Mouse (Mus musculus): ENCODE data around the gene Kpna2. TPM values are rescaled to one million over a fixed set of nuclear protein-coding genes. Genes with fewer than 3 reads are reported as not detected.
A peak's percentile ranks its signal among the peaks of the same experiment; 100 is the strongest.

Kpna2 gene
- polyA plus RNA-seq (2016; fragmentation: Nextera tagmentation; extraction: Ambion mirVana) = 653 and 682 TPM in 2 replicates

DNA sequence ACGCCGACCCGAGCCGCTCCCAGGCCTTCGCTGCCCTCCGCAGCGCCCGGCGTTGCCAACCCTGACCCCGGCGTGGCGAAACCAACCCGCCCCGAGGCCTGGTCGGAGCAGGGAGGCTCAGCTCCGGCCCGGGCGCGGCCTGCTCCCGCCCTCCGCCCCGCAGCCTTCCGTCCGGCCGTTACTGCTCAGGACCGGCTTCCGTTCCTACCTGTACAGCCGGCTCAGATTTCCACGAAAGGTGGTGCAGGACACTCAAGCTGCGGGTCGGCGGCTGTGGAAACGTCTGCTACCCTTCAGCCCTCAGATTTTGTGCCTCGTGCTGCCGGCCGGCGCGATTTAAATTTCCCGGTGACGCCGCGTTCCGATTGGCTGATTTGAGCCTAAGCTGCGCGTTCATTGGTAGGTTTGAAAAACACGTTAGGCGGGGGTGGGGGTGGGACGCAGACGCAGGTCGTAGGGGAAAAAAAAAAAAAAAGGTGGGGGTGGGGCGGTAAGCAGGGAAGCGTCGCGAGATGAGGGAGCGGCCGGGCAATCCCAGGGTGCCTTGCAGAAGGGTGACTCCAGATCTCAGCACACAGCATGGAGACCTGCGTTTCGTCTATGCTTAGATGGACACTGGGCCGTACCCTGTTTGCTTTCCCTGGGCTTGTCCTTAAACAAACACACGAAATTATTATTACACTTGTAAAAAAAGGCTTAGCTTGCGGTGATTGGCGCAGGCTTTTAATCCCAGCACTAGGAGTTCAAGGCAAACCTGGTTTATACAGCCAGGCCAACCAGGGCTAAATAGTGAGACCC, at the start of gene Kpna2:
Gene Kpna2 (minus strand): TSS at position 391 of the 798 bp plus-strand sequence.
- under 1% methylated on average over 62 of the region's 62 CpGs for whole genome bisulfite sequencing
- H3K9me3 ChIP-seq = no peaks in the 10 kb centered on the region
- H3K4me1 ChIP-seq (replicated peaks) = peaks cover 30% of the 10 kb centered on the region
- H3K27me3 ChIP-seq (ENCODE audit: insufficient read depth, poor library complexity, severe bottlenecking) = no peaks in the 10 kb centered on the region
- H3K36me3 ChIP-seq = peaks cover 31% of the 10 kb centered on the region
- H3K4me3 ChIP-seq = peak within 1 kb of the TSS; percentile 81
- H3K27ac ChIP-seq = peak within 1 kb of the TSS; percentile 96
- peak; percentile 93 for DNase-seq (ENCODE audit: low spot score)

DNA sequence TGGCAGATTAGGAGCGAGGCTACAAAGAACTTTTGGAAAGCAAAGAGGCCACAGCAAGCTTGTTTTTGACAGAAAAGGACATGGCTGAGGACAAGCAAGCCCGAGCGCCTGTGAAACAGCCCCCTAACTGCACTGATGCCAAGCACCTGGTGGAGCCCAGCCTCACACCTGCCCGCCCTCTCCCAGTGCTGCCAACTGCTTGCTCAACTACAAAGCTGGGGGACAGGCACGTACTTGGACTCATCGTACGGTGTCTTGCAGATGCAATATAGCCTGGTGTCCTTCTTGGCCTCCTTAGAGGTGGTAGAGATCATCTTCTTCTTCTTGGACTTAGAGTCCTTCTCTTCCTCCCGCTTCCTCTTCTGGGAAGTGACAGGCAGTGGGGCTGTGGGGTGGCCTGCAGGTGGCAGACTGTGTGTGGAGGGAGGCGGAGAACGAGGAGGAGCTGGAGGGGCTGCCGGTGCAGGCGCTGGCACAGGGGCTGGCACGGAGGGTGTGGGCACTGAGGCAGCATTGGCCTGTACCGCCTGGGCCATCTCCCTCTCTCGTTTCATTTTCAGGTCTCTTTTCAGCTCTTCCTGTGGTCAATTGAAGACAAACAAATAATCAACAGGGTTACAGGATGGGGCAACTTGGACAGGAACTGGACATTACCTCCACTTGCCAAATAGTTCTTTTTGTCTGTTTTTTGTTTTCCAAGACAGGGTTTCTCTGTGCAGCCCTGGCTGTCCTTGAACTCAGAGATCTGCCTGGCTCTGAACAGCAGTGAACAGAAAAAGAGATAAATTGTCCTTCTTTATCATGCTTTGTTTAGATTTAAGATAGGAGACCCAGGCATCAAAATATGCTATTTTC, 47.7 kb upstream of the Kpna2 start:
- Histone ChIP-seq H3K27ac (no peak overlapping the region), H3K27me3 (ENCODE audit: insufficient read depth, poor library complexity, severe bottlenecking) (no peaks in the 10 kb centered on the region), H3K36me3 (peaks cover 71% of the 10 kb centered on the region), H3K4me3 (no peak overlapping the region), H3K4me1 (replicated peaks) (no peaks in the 10 kb centered on the region), H3K9me3 (no peaks in the 10 kb centered on the region)
- DNase-seq (ENCODE audit: low spot score) = no peak
- WGBS = 91% methylated on average over 15 of the region's 15 CpGs

DNA sequence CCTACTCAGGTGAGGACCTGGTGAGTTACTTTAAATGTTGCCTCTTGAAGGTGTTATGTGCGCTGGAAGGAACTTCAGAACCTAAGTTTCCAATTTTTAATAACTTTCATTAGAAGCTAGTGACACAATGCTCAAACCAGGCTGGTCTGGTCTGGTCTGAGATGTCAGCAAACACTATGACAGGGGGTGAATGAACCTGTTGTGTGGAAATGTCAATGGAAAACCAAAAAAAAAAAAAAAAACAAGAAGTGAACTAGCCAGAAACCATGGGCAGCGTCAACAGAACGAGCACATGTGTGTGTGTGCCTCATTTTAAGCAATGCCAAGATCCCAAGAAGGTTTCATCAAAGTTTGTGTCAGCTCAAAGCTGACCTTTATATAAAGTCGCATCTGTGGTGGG, 46.2 kb upstream of the Kpna2 start:
- Histone ChIP-seq H3K4me1 (replicated peaks) (no peaks in the 10 kb centered on the region), H3K36me3 (peaks cover 74% of the 10 kb centered on the region), H3K27ac (no peak overlapping the region), H3K9me3 (no peaks in the 10 kb centered on the region), H3K4me3 (no peak overlapping the region), H3K27me3 (ENCODE audit: insufficient read depth, poor library complexity, severe bottlenecking) (no peaks in the 10 kb centered on the region)
- 95% methylated on average over 4 of the region's 4 CpGs for WGBS
- no peak for DNase-seq (ENCODE audit: low spot score)

DNA sequence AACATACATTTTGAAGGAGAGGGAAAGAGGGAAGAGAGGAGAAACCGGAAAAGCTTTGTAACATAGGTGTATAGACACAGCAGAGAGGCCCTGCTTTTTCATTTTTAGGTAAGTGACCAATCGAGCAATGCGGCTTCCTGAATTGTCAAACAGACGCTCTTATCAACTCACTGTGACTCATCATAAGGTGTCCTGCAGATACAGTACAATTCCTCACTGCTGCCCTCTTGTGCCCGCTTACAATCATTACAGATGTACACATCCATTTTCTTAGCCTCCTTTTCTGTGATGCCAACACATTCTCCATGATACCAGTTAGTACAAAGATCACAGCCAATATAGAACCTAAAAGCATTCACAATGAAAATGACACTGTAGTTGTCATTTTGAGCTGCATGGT, 45.0 kb upstream of the Kpna2 start:
- Histone ChIP-seq H3K27me3 (ENCODE audit: insufficient read depth, poor library complexity, severe bottlenecking) (no peaks in the 10 kb centered on the region), H3K9me3 (no peaks in the 10 kb centered on the region), H3K27ac (no peak overlapping the region), H3K4me3 (no peak overlapping the region), H3K36me3 (peaks cover 86% of the 10 kb centered on the region), H3K4me1 (replicated peaks) (no peaks in the 10 kb centered on the region)
- DNase-seq (ENCODE audit: low spot score) = peak; percentile 42
- 65% methylated on average over 5 of the region's 5 CpGs for WGBS

DNA sequence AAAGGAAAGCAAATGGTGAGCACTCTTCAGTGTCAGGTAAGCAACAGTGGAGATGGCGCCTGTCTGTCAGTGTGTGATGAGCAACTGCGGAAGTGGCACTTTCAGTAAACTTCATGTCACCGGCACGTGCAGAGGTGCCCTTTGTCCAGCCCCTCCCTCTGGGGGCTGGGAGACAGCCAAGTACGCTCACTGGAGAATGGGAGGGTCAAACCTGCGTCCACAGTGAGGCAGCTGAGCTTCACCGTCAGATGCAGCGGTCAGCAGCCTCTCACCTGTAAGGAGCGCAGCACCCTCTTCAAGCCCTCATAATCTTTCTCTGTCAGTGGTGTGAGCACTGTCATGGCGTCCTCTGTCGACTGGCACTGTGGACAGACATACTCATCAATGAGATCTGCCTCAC, 44.0 kb upstream of the Kpna2 start:
- H3K4me1 ChIP-seq (replicated peaks) = no peaks in the 10 kb centered on the region
- peaks cover 96% of the 10 kb centered on the region for H3K36me3 ChIP-seq
- no peaks in the 10 kb centered on the region for H3K9me3 ChIP-seq
- H3K27ac ChIP-seq = no peak overlapping the region
- H3K27me3 ChIP-seq (ENCODE audit: insufficient read depth, poor library complexity, severe bottlenecking) = no peaks in the 10 kb centered on the region
- no peak for DNase-seq (ENCODE audit: low spot score)
- WGBS = 95% methylated on average over 11 of the region's 11 CpGs
- no peak overlapping the region for H3K4me3 ChIP-seq

DNA sequence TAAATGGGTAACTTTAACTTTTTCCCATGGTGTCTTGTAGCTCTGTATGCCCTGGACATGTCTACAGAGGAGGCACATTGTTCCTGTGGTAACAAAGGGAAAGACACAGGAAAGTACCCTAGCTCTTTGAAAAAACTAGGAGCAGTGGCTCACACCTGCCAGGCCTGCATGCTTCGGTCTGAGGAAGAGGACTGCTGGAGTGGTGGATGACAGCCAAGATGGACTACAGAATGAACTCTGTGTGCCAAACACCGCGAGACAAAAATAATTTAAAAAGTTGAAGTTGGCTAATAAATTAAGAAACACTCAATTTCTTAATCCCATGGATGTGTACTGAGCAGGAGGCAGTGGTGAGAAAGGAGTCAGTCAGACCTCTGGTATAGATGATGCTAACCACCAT, 42.1 kb upstream of the Kpna2 start:
- DNase-seq (ENCODE audit: low spot score) = no peak
- Histone ChIP-seq H3K27me3 (ENCODE audit: insufficient read depth, poor library complexity, severe bottlenecking) (no peaks in the 10 kb centered on the region), H3K36me3 (peaks cover 96% of the 10 kb centered on the region), H3K9me3 (no peaks in the 10 kb centered on the region), H3K27ac (no peak overlapping the region), H3K4me1 (replicated peaks) (no peaks in the 10 kb centered on the region), H3K4me3 (no peak overlapping the region)
- 95% methylated on average over 3 of the region's 3 CpGs for WGBS

DNA sequence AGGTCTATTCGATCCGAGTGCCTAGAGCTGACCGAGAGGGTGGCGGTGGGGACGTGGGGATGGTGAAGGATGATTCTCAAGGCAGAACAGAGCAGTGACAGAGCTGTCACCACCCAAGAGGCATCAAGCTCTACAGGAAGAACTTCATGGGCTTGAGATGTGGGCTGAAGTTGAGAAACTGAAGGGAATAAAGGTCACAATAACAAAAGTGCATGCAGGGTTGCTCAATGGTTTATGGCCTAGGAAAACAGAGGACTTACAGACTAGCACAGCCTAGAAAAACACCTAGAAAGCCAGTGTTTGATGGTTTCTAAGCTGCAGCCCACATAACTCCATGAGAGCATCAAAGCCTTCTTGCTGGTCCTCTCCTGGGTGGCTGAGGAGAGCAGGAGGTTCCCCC, 40.1 kb upstream of the Kpna2 start:
- no peak for DNase-seq (ENCODE audit: low spot score)
- Histone ChIP-seq H3K27me3 (ENCODE audit: insufficient read depth, poor library complexity, severe bottlenecking) (no peaks in the 10 kb centered on the region), H3K4me1 (replicated peaks) (no peaks in the 10 kb centered on the region), H3K36me3 (peaks cover 92% of the 10 kb centered on the region), H3K9me3 (no peaks in the 10 kb centered on the region), H3K4me3 (no peak overlapping the region), H3K27ac (no peak overlapping the region)
- WGBS = 96% methylated on average over 5 of the region's 5 CpGs

DNA sequence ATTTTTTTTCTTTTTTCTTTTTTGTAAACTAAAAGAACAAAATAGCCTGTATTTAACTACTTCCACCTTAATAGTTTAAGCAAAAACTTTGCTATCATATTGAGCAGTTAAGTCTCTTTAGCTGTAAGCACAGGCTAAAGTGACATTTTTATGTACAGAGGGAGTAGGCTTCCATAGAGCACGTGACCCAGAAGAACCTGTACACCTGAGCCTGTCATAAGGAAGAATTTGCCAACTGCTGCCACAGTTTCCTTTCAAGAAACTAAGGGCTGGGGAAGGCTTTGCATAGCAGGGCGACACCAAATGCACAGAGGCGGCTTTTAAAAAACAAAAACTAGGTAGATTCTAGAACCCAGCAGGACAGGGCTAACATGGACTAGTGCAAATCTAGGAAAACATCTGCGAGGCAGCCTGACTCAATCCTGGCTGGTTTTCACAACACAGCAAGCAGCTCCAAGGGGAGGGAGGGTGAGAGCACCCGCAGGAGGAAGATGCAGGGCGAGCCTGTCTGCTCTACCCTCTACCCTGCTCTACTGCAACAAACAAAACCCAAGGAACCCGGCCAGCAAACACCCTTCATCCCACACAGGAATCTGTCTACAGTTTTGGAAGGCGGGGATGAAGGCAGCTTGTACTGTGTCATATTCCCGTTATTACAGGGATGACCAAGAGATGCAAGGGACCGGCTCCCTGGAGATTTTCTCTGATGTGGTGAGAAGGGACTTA, 34.9 kb upstream of the Kpna2 start:
- WGBS = 90% methylated on average over 10 of the region's 10 CpGs
- Histone ChIP-seq H3K27me3 (ENCODE audit: insufficient read depth, poor library complexity, severe bottlenecking) (peaks cover 13% of the 10 kb centered on the region), H3K9me3 (no peaks in the 10 kb centered on the region), H3K27ac (no peak overlapping the region), H3K4me1 (replicated peaks) (peaks cover 19% of the 10 kb centered on the region), H3K4me3 (no peak overlapping the region), H3K36me3 (peaks cover 45% of the 10 kb centered on the region)
- no peak for DNase-seq (ENCODE audit: low spot score)

DNA sequence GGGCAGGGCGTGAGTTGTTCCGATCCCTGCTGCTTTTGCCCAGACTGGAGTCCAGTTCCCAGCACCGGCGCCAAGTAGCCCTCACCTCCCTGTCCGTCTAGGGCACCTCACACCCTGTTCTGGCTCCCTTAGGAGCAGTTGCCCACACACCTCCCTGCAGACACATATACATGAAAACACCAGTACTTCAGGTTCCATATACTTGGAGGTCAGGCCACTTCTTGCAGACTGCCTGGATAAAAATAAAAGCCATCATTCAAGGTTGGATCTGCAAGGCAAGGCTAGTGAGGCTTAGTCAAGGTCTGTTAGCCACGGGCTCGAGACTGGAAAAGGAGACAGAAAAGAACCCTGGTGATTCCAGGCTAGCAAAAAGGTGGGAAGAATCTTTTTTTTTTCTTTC, 32.3 kb upstream of the Kpna2 start:
- H3K9me3 ChIP-seq = no peaks in the 10 kb centered on the region
- no peak for DNase-seq (ENCODE audit: low spot score)

DNA sequence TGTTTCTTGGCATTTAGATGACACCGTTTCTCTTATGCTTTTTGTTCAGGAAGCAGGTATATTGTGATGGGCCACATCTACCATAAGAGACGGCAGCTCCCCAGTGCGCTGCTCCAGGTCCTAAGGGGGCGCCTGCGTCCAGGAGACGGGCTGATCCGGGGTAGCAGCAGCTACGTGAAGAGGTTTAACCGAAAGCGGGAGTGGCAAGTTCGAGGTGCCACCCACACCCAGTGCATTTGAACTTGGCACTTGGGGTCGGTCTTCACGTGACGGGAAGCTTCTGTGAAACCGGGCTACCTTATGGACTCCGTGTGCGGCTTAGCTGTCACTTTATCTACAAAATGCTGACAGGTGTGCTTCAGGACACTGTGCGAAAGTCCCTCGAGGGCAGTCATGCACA, 30.2 kb upstream of the Kpna2 start:
- Histone ChIP-seq H3K36me3 (peaks cover 2% of the 10 kb centered on the region), H3K4me3 (no peak overlapping the region), H3K4me1 (replicated peaks) (peaks cover 62% of the 10 kb centered on the region), H3K27me3 (ENCODE audit: insufficient read depth, poor library complexity, severe bottlenecking) (peaks cover 37% of the 10 kb centered on the region), H3K9me3 (no peaks in the 10 kb centered on the region), H3K27ac (no peak overlapping the region)
- 52% methylated on average over 19 of the region's 19 CpGs for WGBS
- DNase-seq (ENCODE audit: low spot score) = no peak

More for the DNA sequence above, 32.3 kb upstream of the Kpna2 start:
- Histone ChIP-seq H3K27ac (no peak overlapping the region), H3K4me3 (no peak overlapping the region), H3K36me3 (peaks cover 19% of the 10 kb centered on the region), H3K4me1 (replicated peaks) (peaks cover 41% of the 10 kb centered on the region), H3K27me3 (ENCODE audit: insufficient read depth, poor library complexity, severe bottlenecking) (peaks cover 20% of the 10 kb centered on the region)
- WGBS = 31% methylated on average over 7 of the region's 7 CpGs

DNA sequence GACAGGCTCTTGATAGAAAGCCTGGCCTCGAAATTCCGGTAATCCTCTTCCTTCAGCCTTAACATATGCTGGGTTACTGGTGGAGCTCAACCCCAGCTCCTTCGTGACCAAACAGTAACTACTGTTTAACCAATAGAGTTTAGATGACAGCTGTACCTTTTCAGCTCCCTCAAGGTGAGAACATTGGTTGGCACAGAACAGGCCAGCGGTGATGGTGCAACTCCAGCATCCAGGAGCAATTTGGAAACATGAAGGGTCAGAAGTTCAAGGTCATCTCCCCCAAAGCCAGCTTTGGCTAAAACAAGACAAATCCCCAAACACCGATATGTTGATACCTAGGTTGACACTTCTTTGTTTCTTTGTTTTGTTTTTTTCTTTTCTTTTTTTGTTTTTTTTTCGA, 29.4 kb upstream of the Kpna2 start:
- no peaks in the 10 kb centered on the region for H3K9me3 ChIP-seq
- peaks cover 45% of the 10 kb centered on the region for H3K27me3 ChIP-seq (ENCODE audit: insufficient read depth, poor library complexity, severe bottlenecking)
- DNase-seq (ENCODE audit: low spot score) = no peak
- whole genome bisulfite sequencing = 74% methylated on average over 6 of the region's 6 CpGs
- H3K4me1 ChIP-seq (replicated peaks) = peaks cover 70% of the 10 kb centered on the region
- peak overlapping the region; percentile 74 for H3K4me3 ChIP-seq
- no peaks in the 10 kb centered on the region; the same call in 1 of the 2 replicates for H3K36me3 ChIP-seq
- H3K27ac ChIP-seq = peak overlapping the region; percentile 93

DNA sequence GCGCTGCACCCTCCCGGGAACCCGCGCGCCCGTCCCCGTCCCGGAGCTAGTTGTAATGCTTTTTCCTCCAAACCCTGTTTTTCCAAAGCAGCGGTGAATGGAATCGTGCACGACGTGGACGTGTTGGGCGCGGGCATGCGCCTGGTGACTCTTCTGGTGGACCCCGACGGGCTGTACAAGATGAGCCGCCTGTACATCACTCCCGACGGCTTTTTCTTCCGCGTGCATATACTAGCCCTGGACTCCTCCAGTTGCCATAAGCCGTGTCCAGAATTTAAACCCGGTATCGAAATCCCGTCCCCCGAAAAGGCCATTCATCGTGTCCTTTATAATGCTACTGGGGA, 28.9 kb upstream of the Kpna2 start:
- no peak for DNase-seq (ENCODE audit: low spot score)
- no peaks in the 10 kb centered on the region for H3K9me3 ChIP-seq
- 4% methylated on average over 29 of the region's 29 CpGs for WGBS
- no peaks in the 10 kb centered on the region for H3K36me3 ChIP-seq
- peaks cover 46% of the 10 kb centered on the region for H3K27me3 ChIP-seq (ENCODE audit: insufficient read depth, poor library complexity, severe bottlenecking)
- peak overlapping the region; percentile 74 for H3K4me3 ChIP-seq
- peak overlapping the region; percentile 93 for H3K27ac ChIP-seq
- H3K4me1 ChIP-seq (replicated peaks) = peaks cover 70% of the 10 kb centered on the region
